In genomic region chrX:103622260-103622934, GRCm38 (mm10) we compare ENCODE assay signal across 7 mouse cellular contexts. TPM values are rescaled to one million over a fixed set of nuclear protein-coding genes. Genes with fewer than 3 reads are reported as not detected.
DNase-seq lines count a peak whose midpoint lies in the region; ATAC-seq lines count a peak whose summit lies in the region.

No protein-coding gene starts in this region.

- WGBS in intestine, embryonic 15.5 days: under 1% methylated on average over 33 of the region's 33 CpGs
- WGBS in midbrain, embryonic 10.5 days: 2% methylated on average over 33 of the region's 33 CpGs

- H3K36me3 ChIP-seq in intestine, embryonic 15.5 days: no peaks in the 10 kb centered on the region
- H3K36me3 ChIP-seq in midbrain, embryonic 10.5 days: no peaks in the 10 kb centered on the region

- H3K4me3 ChIP-seq in intestine, embryonic 15.5 days (replicated peaks): peak overlapping the region; percentile 48
- H3K4me3 ChIP-seq in midbrain, embryonic 10.5 days: peak overlapping the region; percentile 58

- no peaks in the 10 kb centered on the region for H3K27me3 ChIP-seq in intestine, embryonic 15.5 days (replicated peaks)
- H3K27me3 ChIP-seq in midbrain, embryonic 10.5 days (ENCODE audit: low read depth, poor library complexity, severe bottlenecking): peaks cover 15% of the 10 kb centered on the region

- peak overlapping the region; percentile 61 for H3K4me2 ChIP-seq in intestine, embryonic 15.5 days (replicated peaks)

- H3K4me1 ChIP-seq in intestine, embryonic 15.5 days (replicated peaks): 0 out of 2 replicates have a peak, but pooled peaks cover 3% of the 10 kb centered on the region
- H3K4me1 ChIP-seq in midbrain, embryonic 10.5 days: peaks cover 25% of the 10 kb centered on the region

- H3K27ac ChIP-seq in intestine, embryonic 15.5 days: peak overlapping the region; percentile 88
- H3K27ac ChIP-seq in midbrain, embryonic 10.5 days (replicated peaks): peak overlapping the region; percentile 90

- peak; percentile 97 for DNase-seq in adrenal gland, adult 2 months
- peak; percentile 96 for DNase-seq in embryo, embryonic 11.5 days (ENCODE audit: low read depth, low spot score)
- DNase-seq in gastrocnemius, postnatal 36 days: peak; percentile 80 to 96
- DNase-seq in left cerebral cortex, postnatal 25 days (ENCODE audit: low spot score in 2 of 2): peak; percentile 96 to 97
- DNase-seq in midbrain, embryonic 10.5 days (ENCODE audit: low spot score): peak; percentile 95
- DNase-seq in right cerebral cortex, postnatal 4 days: peak; percentile 86

- intact Hi-C loops in gastrocnemius, postnatal 36 days (cut with DNase I): loop anchor here (10.0 kb wide), 1 partner anchor 222 kb away; no protein-coding TSS in a partner anchor
- intact Hi-C loops in left cerebral cortex, postnatal 25 days (cut with DNase I): loop anchor here (1.0 to 10.0 kb wide), 4 partner anchors 59 to 222 kb away; no protein-coding TSS in a partner anchor

- H3K9me3 ChIP-seq in intestine, embryonic 15.5 days: no peaks in the 10 kb centered on the region
- no peaks in the 10 kb centered on the region for H3K9me3 ChIP-seq in midbrain, embryonic 10.5 days (replicated peaks)

- H3K9ac ChIP-seq in intestine, embryonic 15.5 days: peak overlapping the region; percentile 65; the same call in 1 of the 2 replicates

- peak; percentile 98 for ATAC-seq in intestine, embryonic 15.5 days

RNA-seq across cellular contexts. Expression of gene Zcchc13, which starts 8.0 kb away (rescaled TPM):
- not detected for total RNA-seq in adrenal gland, adult 2 months (2021)
- polyA plus RNA-seq in adrenal gland, adult 2 months (2012; rRNA removed): not detected in 2 replicates
- not detected for total RNA-seq in gastrocnemius, postnatal 36 days (2021)
- polyA plus RNA-seq in intestine, embryonic 15.5 days (2015; fragmentation: Nextera tagmentation; extraction: Ambion mirVana): not detected in 2 replicates
- total RNA-seq in left cerebral cortex, postnatal 25 days (2021): not detected
- not detected in 2 replicates for polyA plus RNA-seq in midbrain, embryonic 10.5 days (2016; fragmentation: Nextera tagmentation; extraction: Ambion mirVana)

Comparison
In these comparisons a context has a peak if more than half of its experiments do, and no peak if none do; other contexts are left out.
1. Peak in every context shown above with its lines: DNase-seq, ATAC-seq, H3K4me3 ChIP-seq and H3K27ac ChIP-seq.